Mouse (Mus musculus) ES-Bruce4 (cell line): ENCODE data around the gene Asb4.

Experiments used
- CTCF ChIP-seq: IDR thresholded peaks from one replicate; pipeline ENCODE4 v1.8.1; 2011; ENCODE audit warnings: low read depth, low read length
- POLR2A ChIP-seq: IDR thresholded peaks from one replicate; pipeline ENCODE4 v1.8.1; 2011; ENCODE audit warnings: low read length; ENCODE audit not compliant: insufficient read depth

GRCm38 (mm10) chr6:5401394-5401793 lies 18.2 kb downstream of the Asb4 start:
- TF ChIP-seq CTCF (peak; percentile 94), POLR2A (no peak)
